Mouse (Mus musculus): ENCODE data around the gene Prkce. TPM values are rescaled to one million over a fixed set of nuclear protein-coding genes. Genes with fewer than 3 reads are reported as not detected.

Gene Prkce
- polyA plus RNA-seq, 1 experiment from 2014 or later: 9.4 TPM

GRCm38 (mm10) chr17:86697751-86698150, 530.2 kb downstream of the Prkce start:
- Histone ChIP-seq H3K27me3 (ENCODE audit: insufficient read depth, poor library complexity, severe bottlenecking) (no peaks in the 10 kb centered on the region), H3K4me3 (no peak overlapping the region), H3K4me1 (no peaks in the 10 kb centered on the region), H3K36me3 (no peaks in the 10 kb centered on the region), H3K9me3 (no peaks in the 10 kb centered on the region), H3K27ac (no peak overlapping the region)
- 73% methylated on average over 2 of the region's 2 CpGs for WGBS
- DNase-seq (ENCODE audit: low spot score): no peak

GRCm38 (mm10) chr17:86703336-86703735, 535.8 kb downstream of the Prkce start:
- H3K27me3 ChIP-seq (ENCODE audit: insufficient read depth, poor library complexity, severe bottlenecking): no peaks in the 10 kb centered on the region
- DNase-seq (ENCODE audit: low spot score): no peak
- WGBS: 77% methylated on average over 4 of the region's 4 CpGs
- no peaks in the 10 kb centered on the region for H3K9me3 ChIP-seq
- no peak overlapping the region for H3K27ac ChIP-seq
- no peak overlapping the region for H3K4me3 ChIP-seq
- no peaks in the 10 kb centered on the region for H3K4me1 ChIP-seq
- no peaks in the 10 kb centered on the region for H3K36me3 ChIP-seq

GRCm38 (mm10) chr17:86705236-86705635, 537.7 kb downstream of the Prkce start:
- WGBS: 84% methylated on average over 3 of the region's 3 CpGs
- Histone ChIP-seq H3K27ac (no peak overlapping the region), H3K4me3 (no peak overlapping the region), H3K4me1 (peaks cover 3% of the 10 kb centered on the region; the same call in 1 of the 2 replicates), H3K36me3 (no peaks in the 10 kb centered on the region), H3K27me3 (ENCODE audit: insufficient read depth, poor library complexity, severe bottlenecking) (no peaks in the 10 kb centered on the region), H3K9me3 (no peaks in the 10 kb centered on the region)
- DNase-seq (ENCODE audit: low spot score): no peak

- WGBS: 50% methylated on average over 1 of the region's 1 CpGs
- Histone ChIP-seq H3K36me3 (no peaks in the 10 kb centered on the region), H3K9me3 (no peaks in the 10 kb centered on the region), H3K4me3 (no peak overlapping the region), H3K27ac (no peak overlapping the region), H3K4me1 (peaks cover 3% of the 10 kb centered on the region; the same call in 1 of the 2 replicates), H3K27me3 (ENCODE audit: insufficient read depth, poor library complexity, severe bottlenecking) (no peaks in the 10 kb centered on the region)
- DNase-seq (ENCODE audit: low spot score): no peak
Measured at GRCm38 (mm10) chr17:86706467-86706866, 538.9 kb downstream of the Prkce start.

Other genes with a start within 250 kb of the Prkce start
- 12.7 and 15.4 TPM in 2 replicates for gene Srbd1, start 22.6 kb upstream of the Prkce start, polyA plus RNA-seq (2016; fragmentation: Nextera tagmentation; extraction: Ambion mirVana)